Mouse (Mus musculus) common myeloid progenitor, adult 5-6 weeks (primary cell): ENCODE data around the gene Nup93. TPM values are rescaled to one million over a fixed set of nuclear protein-coding genes. Genes with fewer than 3 reads are reported as not detected.
A peak's percentile ranks its signal among the peaks of the same experiment; 100 is the strongest.

Source experiments
- ATAC-seq: replicated peaks from 2 replicates; pipeline ENCODE4 v1.8.0; 2016; ENCODE audit warnings: low read depth, mild to moderate bottlenecking, moderate TSS enrichment, inconsistent platforms; ENCODE audit not compliant: poor library complexity, severe bottlenecking
- total RNA-seq: library from RNA; stranded (forward); fragments of 200-1000, 187-1606 nt; gene quantifications from 2 replicates; pipeline ENCODE4 v1.2.3, GENCODE M21; 2017

Nup93 gene
- total RNA-seq, 1 experiment from 2014 or later, result 46.4 TPM

DNA sequence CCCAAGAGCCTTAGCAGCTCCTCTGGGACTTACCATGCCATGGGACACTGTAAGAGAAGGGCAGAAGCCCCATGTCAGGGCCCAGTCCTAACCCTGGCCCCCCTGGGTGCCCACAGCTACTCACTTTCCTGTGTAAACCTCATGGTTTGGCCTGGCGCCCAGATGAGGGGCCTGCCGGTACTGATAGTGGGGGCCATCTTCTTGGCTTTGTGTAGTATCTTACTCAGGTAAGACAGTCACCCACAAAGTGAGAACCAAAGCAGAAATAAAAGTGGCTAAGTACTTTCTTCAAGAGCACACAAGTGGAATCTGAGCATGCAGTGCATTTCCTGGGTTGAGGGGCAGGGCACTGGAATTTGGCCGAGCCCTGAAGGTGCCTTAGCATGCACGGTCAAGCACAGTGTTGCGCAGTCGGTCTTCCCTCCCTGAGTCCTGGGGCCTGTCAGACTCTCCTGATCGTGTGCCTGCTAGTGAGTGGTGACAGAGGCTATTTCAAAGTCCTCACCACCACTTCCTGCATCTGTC, 92.7 kb downstream of the Nup93 start:
- ATAC-seq, result peak; percentile 84

DNA sequence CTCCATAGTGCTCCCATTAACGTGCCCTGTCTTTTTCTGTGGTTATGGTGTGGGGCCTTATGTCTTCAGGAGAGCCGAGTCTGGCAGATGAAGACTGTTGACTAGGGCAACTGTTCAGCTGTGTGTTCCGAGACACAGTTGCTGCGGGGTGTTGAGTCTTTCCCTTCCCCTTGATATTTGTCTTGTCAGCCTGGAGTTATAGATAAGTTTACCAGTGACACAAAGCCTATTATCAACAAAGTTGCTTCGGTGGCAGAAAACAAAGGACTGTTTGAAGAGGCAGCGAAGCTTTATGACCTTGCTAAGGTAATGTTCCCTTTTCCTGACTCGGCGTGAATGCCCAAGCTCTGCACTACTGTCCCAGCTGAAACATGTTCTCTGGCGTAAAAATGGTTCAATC, 93.3 kb downstream of the Nup93 start:
- ATAC-seq, result peak; percentile 52

DNA sequence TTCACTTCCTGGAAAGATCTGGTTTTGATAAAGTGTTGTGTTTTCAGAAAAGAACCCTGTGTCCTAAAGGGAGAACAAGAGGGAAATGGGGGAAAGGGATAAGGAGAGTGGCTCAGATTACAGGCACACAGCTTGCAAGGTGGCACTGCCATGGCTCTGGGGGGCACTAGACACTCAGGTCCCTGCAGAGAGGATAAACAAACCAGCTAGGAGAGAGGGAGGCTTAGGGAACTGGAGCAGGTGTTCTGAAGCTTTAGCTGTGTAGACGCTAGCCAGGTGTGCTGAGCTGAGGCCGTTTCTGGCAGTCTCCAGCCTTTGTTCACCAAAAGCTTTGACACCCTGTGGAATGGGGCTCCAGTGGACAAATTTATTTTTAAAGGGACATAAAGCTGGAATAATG, 99.7 kb downstream of the Nup93 start:
- no peak for ATAC-seq

DNA sequence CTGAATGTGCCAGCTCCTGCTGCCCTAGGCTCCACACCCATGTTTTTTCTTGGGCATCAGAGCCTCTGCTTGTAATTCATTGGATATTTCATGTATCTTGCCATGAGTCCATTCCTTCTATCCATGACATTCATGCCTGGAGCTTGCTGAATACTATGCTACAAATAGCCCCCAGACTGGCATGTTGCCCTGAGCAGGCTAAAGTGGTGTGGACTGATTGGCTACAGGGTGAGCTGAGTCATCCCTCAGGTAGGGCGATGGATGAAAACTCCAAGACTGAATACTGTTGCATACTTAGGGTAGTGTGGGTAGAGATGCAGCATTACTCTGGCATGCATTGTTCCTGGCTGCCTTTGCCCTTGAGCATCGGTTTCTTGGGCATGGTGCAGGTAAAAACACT, 102.9 kb downstream of the Nup93 start:
- ATAC-seq, result no peak

DNA sequence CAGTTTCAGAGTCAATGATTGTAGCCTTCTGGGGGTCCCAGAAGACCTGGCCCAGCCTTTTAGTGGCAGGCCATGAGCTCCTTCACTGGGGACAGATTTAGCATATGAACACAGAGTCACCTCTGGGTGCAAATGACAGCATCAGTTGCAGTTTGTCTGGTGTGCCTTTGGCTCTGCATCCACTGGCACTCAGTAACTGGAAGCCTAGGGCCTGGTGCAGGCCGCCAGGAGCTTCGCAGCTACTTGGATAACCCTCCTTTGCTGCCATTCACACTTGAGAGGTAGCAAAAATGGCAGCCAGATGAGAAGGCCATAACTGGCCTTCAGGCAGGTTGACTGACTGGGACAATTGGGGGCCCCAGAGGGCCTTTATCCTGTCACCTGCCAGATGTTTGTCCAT, 103.3 kb downstream of the Nup93 start:
- no peak for ATAC-seq

DNA sequence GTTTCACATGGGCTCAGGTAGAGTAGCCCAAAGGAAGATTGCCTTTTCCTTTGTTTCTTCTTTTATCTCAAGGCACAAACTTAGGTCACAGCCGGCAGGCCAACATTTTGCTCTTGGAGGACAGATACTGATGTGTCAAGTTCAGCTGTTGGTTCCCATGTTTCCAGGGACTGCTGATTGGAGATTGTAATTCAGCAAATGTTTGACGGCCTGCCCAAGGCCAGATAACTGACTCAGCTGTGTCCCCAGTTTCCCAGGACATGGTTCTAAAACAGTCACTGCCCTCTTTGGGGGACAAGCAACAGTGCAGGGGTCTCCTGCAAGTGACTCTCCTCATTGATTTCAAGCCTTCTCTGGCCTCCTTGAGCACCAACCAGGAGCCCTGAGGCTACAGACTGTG, 105.7 kb downstream of the Nup93 start:
- ATAC-seq, result no peak

DNA sequence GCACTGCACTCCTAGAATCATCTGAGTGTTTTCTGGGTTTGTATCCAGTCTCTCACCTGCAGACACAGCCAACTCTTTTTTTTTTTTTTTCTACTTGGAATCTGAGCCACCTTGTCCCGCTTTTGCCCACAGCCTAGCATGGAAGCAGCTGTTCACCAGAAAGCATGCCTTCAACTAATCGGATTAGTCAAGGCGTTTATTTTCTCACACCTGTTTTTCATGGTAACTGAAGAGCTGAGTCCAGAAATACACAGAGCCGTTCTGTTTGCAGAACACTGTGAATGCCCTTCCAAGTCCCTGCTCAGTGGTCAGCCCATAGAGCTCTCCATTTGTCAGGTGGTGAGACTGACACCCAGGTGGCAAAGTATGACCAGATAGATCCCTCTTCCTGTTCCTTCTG, 107.7 kb downstream of the Nup93 start:
- no peak for ATAC-seq

DNA sequence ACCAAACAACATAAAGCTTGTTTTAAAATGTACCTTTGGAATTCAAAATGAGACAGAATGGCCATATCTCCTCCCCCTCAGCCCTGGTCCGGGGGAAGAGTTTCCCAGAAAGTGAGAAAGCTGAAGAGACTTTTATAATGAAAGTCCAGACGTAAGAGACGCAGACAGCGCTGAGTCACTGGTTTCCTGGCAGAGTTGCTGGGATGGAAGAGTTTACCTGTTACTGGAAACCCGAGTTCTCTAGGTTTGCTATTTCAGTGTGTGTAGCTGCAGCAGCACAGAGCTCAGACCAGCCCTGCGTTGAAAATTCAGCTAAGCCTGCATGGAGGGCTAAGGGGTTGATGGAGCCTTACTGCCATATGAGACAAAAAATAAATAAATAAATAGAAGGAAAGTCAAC, 108.7 kb downstream of the Nup93 start:
- ATAC-seq, result no peak

DNA sequence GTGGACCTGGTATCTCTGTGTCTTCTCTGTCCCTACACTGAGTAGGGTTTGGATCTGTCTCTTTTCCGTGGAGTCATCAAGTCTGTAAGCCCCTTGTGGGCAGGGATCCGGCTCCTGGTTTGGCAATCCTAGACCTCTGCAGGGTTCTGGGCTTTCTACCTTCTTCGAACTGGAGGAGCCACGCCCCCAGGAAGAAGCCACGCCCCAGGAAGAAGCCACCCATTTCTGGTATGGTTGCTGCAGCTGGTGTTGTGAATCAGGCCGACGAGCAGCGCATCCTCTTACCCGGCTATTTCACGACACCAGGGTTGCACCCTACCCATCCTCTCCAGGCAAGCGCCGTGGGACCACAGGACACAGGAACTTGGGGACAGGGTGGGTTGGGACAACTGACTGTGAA, 109.7 kb downstream of the Nup93 start:
- 0 out of 2 replicates have a peak, but pooled peaks have one; percentile 20 for ATAC-seq

DNA sequence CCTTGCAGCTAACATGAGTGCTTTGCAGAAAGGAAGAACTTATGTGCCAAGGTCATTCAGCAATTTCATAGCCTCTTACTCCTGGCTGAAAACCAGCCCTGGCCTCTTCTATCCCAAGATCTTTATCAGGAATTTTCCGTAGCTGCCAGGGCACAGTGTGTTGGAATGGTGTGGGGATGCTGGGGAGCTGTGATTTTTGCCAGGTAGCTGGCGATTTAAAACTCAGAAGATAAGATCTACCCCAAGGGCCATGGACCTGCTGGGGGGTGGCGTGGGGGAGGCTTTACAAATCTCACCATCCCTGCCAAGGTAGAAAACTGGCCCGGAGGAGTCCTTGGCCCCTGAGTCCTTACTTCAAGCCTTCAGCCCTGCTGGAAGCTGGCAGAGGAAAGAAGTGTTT, 111.7 kb downstream of the Nup93 start:
- ATAC-seq, result no peak

DNA sequence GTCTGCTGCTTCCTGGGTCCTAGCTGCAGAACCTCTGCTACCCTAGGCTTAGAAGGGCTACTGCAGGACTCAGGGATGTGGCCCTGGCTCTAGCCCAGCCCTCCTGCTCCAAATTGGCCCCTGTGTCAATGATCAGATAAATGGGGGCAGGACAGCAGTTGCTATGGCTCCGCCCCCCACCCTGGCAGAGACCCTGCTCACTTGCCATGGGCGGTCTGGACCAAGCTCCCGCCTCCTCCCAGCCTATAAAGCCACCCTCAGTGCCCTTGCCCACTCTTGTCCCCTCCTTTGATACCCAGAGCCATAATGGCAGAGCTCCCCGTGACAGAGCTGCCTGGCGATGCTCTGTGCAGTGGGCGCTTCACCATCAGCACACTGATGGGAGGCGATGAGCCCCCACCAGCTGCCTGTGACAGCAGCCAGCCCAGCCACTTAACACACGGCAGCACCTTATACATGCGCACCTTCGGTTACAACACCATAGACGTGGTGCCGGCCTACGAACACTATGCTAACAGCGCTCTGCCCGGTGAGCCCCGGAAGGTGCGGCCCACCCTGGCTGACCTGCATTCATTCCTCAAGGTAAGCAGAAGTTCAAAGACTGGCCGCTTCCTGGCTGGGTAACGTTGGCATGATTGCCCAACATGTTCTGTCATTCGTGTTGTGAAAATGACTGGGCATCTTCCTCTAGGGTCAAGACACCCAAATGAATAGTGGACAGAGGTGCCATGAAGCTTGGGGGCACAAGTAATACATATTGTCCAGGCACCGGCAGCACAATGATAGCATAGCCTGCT, 114.8 kb downstream of the Nup93 start, which contains the start of gene Slc12a3:
Gene Slc12a3, plus strand, starts transcription at position 270 of the 797 bp plus-strand sequence.
- ATAC-seq, result no peak

DNA sequence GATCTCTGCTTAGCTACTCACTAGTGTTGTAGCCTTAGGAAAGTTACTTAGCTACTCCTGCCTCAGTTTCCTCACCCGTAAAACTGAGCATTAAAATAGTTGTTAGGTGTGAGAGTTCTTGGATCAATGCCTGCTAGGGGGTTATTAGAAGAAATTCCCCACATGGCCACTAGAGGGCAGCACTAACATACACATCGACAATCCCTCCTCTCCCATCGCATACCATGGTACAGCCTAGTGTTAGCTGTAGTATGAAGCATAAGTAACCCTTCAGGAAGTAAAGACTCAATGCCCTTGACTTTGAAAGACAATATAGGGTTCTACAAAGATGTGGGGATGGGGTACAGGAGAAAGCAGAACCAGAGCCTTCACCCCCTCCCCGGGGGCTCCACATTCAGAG, 116.4 kb downstream of the Nup93 start:
- peak; percentile 91 for ATAC-seq

DNA sequence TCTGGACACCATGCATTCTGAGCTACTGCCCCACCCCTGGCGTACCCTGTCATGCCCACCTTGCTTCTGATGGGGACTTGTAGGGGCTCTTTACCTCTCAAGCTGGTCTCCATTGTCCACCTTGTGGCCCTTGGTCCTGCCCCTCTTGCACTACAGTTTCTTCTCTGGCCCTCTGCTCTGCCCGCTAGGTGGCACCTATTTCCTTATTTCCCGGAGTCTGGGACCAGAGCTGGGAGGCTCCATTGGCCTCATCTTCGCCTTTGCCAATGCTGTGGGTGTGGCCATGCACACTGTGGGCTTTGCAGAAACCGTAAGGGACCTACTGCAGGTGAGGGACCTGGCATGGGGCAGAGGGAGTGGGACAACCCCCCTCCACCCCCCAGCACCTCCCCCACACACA, 119.0 kb downstream of the Nup93 start:
- 0 out of 2 replicates have a peak, but pooled peaks have one; percentile 36 for ATAC-seq

DNA sequence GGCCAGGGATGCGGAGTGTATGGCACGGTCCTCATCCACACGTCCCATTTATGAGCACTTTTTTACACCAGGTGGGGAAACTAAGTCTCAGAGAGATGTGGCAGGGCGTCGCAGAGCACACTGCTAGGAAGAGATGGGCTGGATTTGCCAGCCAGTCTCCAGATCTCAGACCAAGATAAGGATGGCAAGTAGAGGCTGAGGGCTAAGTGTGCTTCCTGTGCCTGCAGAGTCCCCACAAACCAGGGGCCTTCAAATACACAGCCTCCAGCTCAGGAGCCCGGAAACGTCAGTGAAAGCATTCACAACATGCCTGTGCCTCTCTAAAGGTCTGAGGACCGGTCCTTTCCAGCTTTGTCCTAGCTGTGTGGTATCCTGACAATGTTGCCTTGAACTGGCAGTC, 123.2 kb downstream of the Nup93 start:
- no peak for ATAC-seq

DNA sequence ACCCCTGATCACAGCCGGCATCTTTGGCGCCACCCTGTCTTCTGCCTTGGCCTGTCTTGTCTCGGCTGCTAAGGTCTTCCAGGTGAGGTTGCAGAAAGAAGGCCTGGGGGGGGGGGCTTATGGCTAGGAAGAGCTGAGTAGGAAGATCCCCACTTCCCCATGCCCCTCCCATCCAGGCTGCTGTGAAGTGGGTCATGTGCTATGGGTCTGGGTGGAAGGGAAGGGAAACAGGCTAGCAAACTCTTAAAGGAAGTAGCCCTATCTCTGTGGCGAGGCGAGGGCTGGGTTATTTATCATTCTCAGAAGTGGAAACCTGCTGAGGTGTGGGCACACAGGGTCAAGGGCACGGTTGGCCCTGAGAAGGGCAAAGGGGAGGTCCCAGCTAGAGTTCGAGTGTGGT, 126.4 kb downstream of the Nup93 start:
- ATAC-seq, result peak; percentile 53

DNA sequence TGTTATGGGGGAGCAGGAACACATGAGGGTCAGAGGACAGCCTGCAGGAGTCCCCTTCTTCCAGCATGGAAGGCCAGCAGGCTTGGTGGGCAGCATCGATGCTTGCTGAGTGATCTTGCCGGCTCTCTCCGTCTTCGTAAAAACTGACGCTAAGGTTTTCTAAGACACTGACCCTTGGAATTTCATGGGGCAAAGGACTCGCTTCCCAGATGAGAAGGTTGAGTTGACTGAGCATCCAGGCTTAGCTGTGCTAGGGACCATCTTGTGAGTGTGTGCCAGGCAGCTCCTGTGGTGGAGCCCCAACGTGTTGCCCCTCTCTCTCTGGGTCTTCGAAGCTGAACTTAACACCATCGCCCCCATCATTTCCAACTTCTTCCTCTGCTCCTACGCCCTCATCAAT, 128.3 kb downstream of the Nup93 start:
- ATAC-seq, result no peak

DNA sequence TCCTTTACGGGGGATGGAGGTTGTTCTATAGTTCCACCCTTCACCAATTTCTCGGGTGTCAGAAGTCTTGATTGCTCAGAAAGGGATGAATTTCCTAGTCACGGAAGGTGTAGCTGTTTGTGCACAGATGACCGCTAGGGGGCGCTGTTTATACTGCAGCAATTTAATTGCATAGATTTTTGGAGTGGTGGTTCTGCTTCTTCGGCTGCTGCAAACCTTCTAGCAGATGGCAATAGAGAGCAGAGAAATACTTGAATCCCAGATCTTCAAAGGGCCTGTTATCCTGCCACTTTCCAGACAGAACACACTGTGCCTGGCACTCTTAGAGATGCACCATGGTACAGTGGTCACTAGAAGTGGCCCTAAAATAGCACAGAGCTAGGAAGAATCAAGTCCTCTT, 128.9 kb downstream of the Nup93 start:
- ATAC-seq, result peak; percentile 23; the same call in 1 of the 2 replicates

DNA sequence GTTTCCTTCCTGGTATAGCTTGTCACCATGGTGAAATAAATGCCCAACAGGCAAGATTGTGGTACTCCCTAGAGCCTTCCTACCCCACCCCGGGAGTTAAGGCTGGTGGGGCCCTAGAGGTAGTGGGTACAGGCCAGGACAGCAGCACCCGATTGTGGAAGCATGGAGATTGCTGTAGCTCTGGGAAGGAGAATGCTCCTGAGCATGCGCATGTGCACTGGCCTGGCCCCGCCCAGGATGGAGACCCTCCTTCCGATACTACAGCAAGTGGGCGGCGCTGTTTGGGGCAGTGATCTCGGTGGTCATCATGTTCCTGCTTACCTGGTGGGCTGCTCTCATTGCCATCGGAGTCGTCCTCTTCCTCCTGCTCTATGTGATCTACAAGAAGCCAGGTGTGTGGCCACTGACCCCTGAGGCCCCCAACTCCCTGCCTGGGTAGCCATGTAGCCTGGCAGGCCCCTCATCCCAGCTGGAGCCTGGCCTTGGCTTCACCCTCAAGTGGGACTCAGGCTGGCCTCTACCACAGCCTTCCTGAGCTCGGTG, 129.5 kb downstream of the Nup93 start:
- no peak for ATAC-seq

DNA sequence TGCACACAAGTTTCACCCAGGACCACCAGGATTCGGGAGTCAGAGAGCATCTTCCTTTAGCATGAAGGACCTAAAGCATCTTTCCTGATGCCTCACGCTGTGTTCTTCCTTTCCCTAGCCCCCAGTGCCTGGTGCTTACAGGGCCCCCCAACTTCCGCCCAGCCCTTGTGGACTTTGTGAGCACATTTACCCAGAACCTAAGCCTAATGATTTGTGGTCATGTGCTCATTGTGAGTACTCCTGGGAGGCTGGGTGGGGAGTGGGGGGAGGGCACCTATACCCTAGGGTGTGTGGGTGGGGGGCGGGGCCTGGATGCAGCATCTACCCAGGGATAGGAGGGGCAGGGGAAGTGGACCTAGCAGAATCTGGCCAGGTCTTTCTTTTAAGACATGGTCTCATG, 131.3 kb downstream of the Nup93 start:
- no peak for ATAC-seq

DNA sequence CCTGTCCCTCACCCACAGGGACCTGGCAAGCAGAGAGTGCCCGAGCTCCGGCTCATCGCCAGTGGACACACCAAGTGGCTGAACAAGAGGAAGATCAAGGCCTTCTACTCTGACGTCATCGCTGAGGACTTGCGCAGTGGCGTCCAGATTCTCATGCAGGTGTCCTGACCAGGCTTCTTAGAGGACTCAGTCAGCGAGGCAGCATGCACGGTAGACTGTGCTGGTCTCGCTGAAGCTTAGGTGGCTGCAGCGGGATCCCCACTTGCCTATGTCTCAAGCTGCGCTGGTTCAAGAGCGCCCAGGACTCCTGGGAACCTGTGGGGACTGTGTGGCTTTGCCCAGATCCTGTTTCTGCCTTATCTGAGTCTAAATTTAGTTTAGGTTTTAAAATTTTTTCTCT, 131.9 kb downstream of the Nup93 start:
- ATAC-seq, result peak; percentile 43; the same call in 1 of the 2 replicates

DNA sequence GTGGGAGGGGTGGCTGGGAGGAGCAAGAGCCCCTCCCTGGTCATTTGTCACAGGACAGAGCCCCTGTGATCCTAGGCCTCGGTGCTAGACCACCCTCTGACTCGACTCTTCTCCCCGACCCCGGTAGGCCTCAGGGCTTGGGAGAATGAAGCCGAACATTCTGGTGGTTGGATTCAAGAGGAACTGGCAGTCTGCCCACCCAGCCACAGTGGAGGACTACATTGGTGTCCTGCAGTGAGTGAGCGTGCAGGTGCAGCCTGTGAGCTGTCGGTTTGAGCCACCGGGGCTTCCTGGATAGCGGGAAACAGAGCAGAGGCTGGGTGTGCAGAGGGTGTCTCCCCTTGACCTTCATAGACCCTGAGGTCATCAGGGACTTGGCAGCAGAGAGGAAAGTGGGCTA, 134.1 kb downstream of the Nup93 start:
- ATAC-seq, result no peak; the same call in 1 of the 2 replicates
